Mouse (Mus musculus): ENCODE results near the gene Mmp27. TPM values are rescaled to one million over a fixed set of nuclear protein-coding genes. Genes with fewer than 3 reads are reported as not detected.
A peak's percentile ranks its signal among the peaks of the same experiment; 100 is the strongest.

Mmp27 gene
- total RNA-seq, 2 experiments from 2014 or later, result 0.80 TPM; not detected in 1

GRCm38 (mm10) chr9:7594816-7595540, 23.8 kb downstream of the Mmp27 start:
- peak; percentile 99 for ATAC-seq (replicated peaks; ENCODE audit: low FRiP score, low TSS enrichment, poor library complexity, severe bottlenecking)

- peak; percentile 90 for ATAC-seq (replicated peaks; ENCODE audit: low FRiP score, low TSS enrichment, poor library complexity, severe bottlenecking)
These were observed 32.0 kb downstream of the Mmp27 start for GRCm38 (mm10) chr9:7602982-7603742.

- ATAC-seq (replicated peaks; ENCODE audit: low FRiP score, low TSS enrichment, poor library complexity, severe bottlenecking), result 0 out of 2 replicates have a peak, but pooled peaks have one; percentile 39
These were observed 32.8 kb downstream of the Mmp27 start for GRCm38 (mm10) chr9:7604005-7604404.

GRCm38 (mm10) chr9:7605638-7606037, 34.4 kb downstream of the Mmp27 start:
- no peak for ATAC-seq (replicated peaks; ENCODE audit: low FRiP score, low TSS enrichment, poor library complexity, severe bottlenecking)

GRCm38 (mm10) chr9:7622582-7622981, 51.4 kb downstream of the Mmp27 start:
- no peak for ATAC-seq (replicated peaks; ENCODE audit: low FRiP score, low TSS enrichment, poor library complexity, severe bottlenecking)

GRCm38 (mm10) chr9:7627931-7628330, 56.7 kb downstream of the Mmp27 start, which contains the start of gene Mmp20:
Gene Mmp20 (plus strand): TSS chr9:7628231.
- no peak for ATAC-seq (replicated peaks; ENCODE audit: low FRiP score, low TSS enrichment, poor library complexity, severe bottlenecking)

Other genes with a start within 250 kb of the Mmp27 start
- gene Mmp12, start 227.0 kb upstream of the Mmp27 start, total RNA-seq (2014; fragmentation: Nextera tagmentation), result not detected in 2 replicates
- gene Mmp12, start 227.0 kb upstream of the Mmp27 start, total RNA-seq (2017), result not detected in 2 replicates
- gene Mmp1b, start 183.3 kb upstream of the Mmp27 start, total RNA-seq (2014; fragmentation: Nextera tagmentation), result not detected in 2 replicates
- not detected in 2 replicates for gene Mmp1b, start 183.3 kb upstream of the Mmp27 start, total RNA-seq (2017)
- gene Mmp3, start 125.6 kb upstream of the Mmp27 start, total RNA-seq (2014; fragmentation: Nextera tagmentation), result not detected in 2 replicates
- not detected in 2 replicates for gene Mmp3, start 125.6 kb upstream of the Mmp27 start, total RNA-seq (2017)
- not detected in 2 replicates for gene Mmp10, start 69.0 kb upstream of the Mmp27 start, total RNA-seq (2014; fragmentation: Nextera tagmentation)
- gene Mmp10, start 69.0 kb upstream of the Mmp27 start, total RNA-seq (2017), result not detected in 2 replicates
- 0.35 TPM in 1 of 2 replicates, not detected in the other for gene Mmp8, start 12.9 kb upstream of the Mmp27 start, total RNA-seq (2014; fragmentation: Nextera tagmentation)
- gene Mmp8, start 12.9 kb upstream of the Mmp27 start, total RNA-seq (2017), result 3.4 TPM in 1 of 2 replicates, not detected in the other
- not detected in 2 replicates for gene Mmp20, start 56.8 kb downstream of the Mmp27 start, total RNA-seq (2014; fragmentation: Nextera tagmentation)
- not detected in 2 replicates for gene Mmp20, start 56.8 kb downstream of the Mmp27 start, total RNA-seq (2017)
- gene Mmp7, start 120.7 kb downstream of the Mmp27 start, total RNA-seq (2014; fragmentation: Nextera tagmentation), result not detected in 2 replicates
- not detected in 2 replicates for gene Mmp7, start 120.7 kb downstream of the Mmp27 start, total RNA-seq (2017)
- 67.7 and 78.9 TPM in 2 replicates for gene Tmem123, start 192.6 kb downstream of the Mmp27 start, total RNA-seq (2014; fragmentation: Nextera tagmentation)
- 131 and 161 TPM in 2 replicates for gene Tmem123, start 192.6 kb downstream of the Mmp27 start, total RNA-seq (2017)

All from megakaryocyte-erythroid progenitor cell, adult 5-6 weeks (primary cell).